Mouse (Mus musculus): ENCODE data around the gene Pnmt. TPM values are rescaled to one million over a fixed set of nuclear protein-coding genes. Genes with fewer than 3 reads are reported as not detected.

The Pnmt gene
- total RNA-seq (2021), result 1 to 10 TPM; 1.3 to 1.7 TPM

DNA sequence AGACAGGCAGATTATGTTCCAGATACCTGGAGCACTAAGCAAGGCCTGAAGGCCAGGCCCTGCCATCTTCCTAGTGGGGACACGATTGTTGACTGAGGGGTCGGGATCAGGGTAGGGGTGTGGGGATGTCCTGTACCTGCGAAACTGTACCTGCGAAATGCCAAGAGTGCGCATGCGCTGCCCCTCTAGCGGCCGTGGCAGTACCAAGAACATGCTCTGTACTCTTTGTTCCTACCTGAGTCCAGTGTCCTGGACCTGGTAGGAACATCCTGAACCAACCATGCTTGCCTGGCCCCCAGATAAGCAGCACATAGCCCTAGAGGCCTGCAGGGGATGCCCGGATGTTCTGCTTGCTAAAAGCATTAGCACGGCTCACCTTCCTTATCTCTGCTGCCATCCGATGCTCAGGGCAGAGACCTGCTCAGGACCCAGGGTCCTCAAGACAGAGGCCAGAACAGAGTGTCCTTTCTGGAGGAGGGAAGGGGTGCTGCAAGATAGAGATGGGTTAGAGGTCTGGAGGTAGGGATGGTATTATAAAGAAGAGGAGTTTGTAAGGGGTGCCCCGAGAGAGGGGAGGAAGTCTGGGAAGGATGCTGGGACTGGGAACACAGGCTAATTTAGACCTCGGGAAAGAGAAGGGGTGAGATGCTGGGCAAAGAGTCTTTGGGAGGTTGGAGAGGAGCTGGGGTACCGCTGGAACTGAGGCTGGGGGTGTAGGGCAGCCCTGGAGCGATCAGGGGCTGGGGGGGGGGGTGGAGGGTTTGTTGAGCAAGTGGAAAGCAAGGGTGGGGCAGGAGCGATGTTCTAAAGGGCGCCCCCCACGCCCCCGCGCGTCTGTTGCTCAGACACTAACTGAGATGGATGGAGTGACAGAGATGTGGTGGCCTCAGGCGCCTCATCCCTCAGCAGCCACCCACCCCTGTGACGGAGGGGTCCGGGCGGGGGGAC lies at the start of gene Pnmt:
TSS of gene Pnmt (plus strand) at position 813 of the 948 bp plus-strand sequence.
- intact Hi-C loops (cut with DNase I), result no loop called here
- DNase-seq (ENCODE audit: low spot score), result no peak

DNA sequence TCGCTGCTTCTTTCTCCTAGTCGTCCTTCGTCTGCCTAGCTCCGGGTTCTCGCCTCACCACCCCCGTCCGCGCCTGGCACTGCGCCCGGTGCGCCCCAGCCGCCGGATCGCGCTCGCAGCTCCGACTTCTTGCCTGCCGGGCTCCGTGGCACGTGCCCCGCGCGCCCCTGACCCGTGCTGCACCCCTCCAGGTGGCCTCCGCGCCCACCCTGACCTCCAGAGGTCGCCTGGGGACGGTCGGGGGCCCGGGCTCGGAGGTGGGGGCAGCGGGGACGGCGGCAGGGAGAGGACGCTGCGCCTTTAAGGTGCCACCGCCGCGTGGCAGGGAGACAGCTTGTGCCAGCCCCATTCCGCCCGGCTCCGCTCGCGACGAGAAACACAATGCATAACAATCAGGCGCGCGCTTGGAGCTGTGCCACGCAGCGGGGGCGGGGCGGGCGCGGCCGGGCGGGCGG lies 47.7 kb upstream of the Pnmt start:
- no peak for DNase-seq (ENCODE audit: low spot score)
- intact Hi-C loops (cut with DNase I), result no loop called here

DNA sequence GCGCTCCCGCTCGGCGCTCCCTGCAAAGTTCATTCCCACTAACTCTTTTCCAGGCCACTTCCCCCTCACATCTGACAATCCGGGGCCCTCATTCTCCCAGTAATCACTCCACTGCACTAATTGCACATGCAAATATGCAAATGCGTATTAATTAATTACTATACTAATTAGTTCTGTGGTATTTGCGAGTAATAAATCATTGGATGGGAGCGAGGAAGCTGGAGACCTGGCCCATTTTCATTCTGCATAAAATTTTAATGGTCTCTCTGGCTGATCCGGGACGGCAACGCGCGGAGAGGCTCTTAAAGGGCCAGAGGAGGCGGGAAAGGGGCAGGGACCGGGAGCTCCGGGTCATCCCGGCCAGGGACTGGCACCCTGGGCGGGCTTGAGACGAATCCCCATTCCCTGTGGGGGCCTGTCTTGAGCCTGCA lies 47.2 kb upstream of the Pnmt start:
- intact Hi-C loops (cut with DNase I), result no loop called here
- no peak for DNase-seq (ENCODE audit: low spot score)

DNA sequence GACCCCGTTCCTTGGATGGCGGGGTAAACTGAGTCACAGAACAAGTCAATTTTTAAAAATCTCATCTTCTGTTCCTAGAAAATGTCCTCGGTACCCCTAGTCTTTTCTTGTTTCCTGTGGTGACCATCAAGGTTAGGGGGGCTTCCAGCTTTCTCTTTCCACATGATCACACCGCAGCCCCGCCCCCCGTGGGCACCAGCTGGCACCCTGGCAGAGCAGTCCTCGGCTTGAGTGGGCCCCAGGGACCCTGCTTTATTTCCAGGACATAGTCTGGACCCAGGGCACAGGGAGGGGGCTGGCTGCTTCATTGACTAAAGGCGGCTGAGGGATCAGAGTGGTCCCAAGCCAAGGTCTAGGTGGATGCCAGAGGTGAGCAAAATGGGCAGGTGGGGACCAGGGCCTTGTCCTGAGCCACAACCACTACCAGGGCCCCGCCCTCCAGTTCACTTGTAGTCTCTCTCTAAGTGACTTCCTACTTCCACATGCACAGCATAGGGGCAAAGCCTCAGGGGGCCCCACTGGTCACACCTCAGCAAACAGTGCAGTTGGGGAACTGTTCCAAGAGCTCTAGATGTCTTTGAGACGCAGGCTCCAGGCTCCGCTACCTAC lies 46.5 kb upstream of the Pnmt start:
- intact Hi-C loops (cut with DNase I), result no loop called here

DNA sequence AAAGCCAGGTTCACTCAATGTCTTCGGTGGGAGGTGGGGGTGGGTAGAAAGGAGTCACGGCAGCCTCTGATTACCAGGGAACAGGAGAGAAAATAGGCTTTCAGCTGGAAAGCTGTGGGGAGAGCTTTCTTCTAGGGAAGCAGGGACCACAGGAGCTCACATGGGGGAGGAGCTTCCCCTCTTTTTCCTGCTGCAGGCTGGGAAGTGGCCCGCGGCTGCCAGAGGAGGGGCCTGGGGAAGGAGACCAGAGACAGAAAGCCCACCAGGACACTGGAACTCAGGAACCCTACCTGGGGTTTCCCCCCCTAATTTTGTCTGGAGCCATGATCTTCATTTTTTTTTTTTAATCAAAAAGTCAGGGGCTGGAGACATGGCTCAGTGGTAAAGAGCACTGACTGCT lies 45.7 kb upstream of the Pnmt start:
- intact Hi-C loops (cut with DNase I), result no loop called here
- DNase-seq (ENCODE audit: low spot score), result no peak

More for the DNA sequence above, 46.5 kb upstream of the Pnmt start:
- no peak for DNase-seq (ENCODE audit: low spot score)

DNA sequence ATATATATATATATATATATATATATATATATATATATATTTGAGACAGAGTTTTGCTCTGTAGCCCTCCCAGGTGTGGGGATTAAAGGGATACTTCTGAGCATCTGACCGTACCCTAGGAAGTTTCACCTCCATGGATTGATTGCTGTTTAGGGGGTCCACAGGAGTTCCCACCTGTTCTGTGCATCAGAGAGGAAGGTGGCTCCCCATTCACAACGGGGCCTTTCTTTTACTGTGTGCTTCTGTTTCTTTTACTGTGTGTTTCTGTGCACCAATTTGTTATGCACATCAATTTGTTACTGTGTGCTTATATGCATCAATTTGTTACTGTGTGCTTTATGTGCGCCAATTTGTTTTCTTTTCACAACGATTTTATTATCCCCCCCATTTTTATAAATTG lies 45.1 kb upstream of the Pnmt start:
- intact Hi-C loops (cut with DNase I), result no loop called here
- DNase-seq (ENCODE audit: low spot score), result no peak

DNA sequence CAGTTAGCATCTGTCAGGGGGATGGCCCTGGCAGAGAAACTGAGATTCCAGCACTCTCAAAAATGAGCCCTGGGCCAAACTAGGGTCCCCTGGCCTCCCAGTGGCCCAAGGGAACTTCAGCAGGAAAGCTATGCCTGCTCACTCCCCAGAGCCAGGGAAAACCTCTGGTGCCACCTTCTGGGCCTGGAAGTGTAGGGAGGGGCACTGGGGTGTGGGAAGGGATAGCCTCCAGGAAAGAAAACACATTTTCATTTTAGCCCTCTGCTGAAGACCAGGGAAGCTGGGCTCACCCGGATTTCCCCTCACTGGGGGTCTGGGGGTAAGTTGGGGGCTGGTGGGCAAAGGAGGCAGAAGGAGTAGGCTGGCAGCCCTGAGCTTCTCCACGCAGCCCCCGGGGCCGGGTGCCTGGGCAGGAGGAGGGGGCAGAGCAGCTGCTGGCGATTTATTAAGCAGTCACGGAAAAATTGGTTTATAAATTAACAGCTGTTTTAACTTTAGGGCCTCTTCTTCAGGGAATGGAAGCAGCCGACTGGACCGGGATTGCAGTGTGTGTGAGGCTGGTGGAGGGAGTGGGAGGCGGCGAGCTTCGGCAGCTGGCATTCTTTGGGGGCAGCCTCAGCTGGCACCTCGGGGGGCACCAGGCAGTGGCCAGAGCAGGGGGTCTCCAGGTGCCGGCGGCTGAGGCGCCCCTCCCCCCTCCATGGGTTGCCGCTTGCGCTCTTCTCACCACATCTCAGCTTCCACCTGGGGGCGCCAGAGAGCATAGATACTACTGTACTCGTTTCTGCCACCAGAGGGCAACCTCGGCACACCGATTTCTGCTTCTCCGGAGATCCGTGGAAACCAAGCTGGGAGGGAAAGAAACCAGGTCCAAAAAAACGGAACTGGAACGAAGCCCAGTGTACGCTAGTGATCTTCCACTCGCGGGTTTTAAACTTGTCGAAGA lies 44.0 kb upstream of the Pnmt start:
- DNase-seq (ENCODE audit: low spot score), result peak; percentile 76

DNA sequence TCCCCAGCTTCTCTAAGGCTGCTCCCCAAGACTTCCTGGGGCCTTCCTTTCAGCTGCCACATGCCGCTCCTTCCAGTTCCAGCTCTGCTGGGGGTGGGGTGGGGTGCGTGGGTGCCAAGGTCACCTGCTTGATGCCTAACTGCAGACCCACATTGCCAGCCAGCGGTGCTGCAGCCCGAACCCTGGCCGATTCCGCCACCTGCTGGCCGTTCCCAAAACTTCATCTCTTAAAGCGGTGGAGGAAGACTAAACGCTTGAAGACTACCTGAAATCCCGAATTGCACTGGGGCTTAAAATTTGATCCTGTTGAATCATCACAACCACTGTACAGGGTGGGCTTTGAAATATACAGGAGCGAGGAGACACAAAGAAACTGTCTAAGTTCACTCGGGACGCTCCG lies 41.0 kb upstream of the Pnmt start:
- intact Hi-C loops (cut with DNase I), result loop anchor here (1.0 kb wide), 1 partner anchor 80 kb away; no protein-coding TSS in a partner anchor
- peak; percentile 41 for DNase-seq (ENCODE audit: low spot score)

More for the DNA sequence above, 44.0 kb upstream of the Pnmt start:
- intact Hi-C loops (cut with DNase I), result loop anchor here (1.0 to 2.0 kb wide), 4 partner anchors 31 to 115 kb away; partner anchors contain the start of gene Mien1

DNA sequence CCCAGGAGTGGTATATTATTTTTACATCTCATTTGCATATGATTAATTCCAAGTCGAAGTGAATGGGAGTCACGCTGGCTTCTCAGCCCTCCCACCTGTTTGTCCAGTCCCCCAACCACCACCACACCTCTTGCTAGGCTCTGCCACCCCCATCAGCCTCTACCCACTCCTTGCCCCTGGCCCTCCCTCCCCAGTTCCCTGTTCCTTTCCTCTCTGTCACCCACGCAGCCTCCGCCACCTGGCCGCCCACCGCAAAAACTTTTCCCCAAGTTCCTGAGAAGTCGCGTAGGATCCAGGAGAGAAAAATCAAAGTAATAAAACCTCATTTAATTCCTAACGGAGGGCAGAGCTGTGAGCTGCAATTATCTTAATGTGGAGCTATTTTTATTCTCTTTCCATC lies 40.1 kb upstream of the Pnmt start:
- intact Hi-C loops (cut with DNase I), result no loop called here
- no peak for DNase-seq (ENCODE audit: low spot score)

DNA sequence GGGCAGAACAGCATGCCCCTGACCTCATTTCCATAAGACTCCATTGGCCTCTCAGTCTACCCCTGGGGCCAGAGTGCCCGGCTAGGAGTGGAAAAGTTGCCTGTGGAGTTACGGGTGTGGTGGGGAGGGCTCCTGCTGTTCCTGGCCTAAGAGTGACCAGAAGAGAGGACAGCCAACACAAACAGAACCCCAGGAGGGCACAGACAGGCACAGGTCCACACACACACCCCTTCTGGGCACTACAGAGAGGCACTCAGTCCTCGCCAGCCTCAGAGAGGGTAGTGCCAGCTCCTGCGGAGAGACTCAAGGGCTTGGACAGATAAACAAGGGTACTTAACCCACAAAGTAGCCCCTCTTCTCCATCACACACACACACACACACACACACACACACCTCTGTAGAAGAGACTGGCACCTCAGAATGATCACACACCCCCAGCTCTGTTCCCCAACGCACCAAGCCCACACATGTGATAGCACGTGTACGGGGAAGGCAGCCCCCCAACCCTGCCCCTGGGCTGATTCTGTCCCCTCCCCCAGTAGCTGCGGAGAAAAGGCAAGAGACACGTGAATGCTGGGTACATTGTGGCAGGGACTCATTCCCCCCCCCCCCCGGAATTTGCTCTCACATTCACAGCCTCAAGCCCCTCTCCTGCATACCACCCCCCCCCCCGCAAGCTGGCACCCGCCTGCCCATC lies 38.7 kb upstream of the Pnmt start:
- intact Hi-C loops (cut with DNase I), result no loop called here
- DNase-seq (ENCODE audit: low spot score), result no peak

DNA sequence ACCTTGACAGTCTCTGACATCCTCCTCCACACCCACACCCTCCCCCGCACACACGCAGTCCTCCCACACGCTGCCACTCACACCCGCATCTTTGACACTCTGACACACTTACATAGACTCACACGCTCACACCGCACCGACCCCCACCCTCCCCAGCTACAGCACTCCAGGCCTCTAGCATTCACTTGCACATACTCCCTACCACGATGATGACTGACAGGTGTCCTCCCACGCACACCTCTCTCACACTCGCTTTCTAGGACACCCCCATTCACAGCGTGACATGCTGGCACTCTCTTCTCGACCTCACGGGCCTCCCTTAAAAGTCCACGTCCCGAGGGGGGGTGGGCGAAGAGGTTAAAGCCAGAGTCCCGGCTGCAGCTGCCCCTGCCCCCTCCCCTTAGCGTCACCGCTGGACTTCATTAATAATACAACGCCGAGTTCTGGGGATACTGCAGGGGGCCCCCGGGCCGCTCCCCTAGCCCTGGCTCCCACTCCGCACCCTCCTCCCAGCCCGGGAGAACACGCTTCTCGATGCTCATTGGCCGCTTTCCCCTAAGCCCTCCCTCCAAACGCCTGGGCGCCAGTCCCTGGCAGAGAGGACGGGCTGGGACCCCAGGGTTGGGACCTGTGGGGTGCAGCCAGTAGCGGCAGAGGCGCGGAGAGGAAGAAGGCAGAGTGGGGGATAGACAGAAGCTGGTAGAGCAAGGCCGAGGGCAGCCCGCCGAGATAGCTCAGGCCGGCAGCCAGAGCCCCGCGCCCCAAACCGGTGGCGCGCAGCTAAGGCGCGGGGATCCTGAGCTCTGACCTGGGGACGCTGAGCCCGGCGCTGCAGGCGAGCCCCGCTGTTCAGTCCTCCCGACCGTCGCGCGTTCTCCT lies 37.9 kb upstream of the Pnmt start, which contains the start of gene Ppp1r1b:
TSS of gene Ppp1r1b (plus strand) at position 322 of the 879 bp plus-strand sequence.
- intact Hi-C loops (cut with DNase I), result no loop called here
- DNase-seq (ENCODE audit: low spot score), result no peak

DNA sequence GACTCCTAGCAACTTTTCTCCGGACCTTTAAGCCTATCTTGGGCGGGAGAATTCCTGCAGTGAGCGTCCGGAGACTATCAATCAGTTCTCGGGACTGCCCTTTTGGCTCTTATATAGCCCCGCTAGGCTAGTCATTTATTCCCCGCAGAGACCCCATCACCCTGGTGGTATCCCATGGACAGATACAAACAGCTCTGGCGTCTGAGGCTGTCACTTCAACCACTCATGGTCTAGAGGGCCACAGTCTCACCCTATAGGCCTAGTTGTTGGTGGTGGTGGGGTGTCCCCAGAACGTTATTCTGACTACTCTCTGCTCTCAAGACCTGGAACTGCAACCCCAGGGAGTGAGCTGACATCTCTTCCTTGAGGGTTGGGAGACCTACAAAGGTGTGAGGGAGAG lies 36.9 kb upstream of the Pnmt start:
- intact Hi-C loops (cut with DNase I), result no loop called here
- DNase-seq (ENCODE audit: low spot score), result no peak

DNA sequence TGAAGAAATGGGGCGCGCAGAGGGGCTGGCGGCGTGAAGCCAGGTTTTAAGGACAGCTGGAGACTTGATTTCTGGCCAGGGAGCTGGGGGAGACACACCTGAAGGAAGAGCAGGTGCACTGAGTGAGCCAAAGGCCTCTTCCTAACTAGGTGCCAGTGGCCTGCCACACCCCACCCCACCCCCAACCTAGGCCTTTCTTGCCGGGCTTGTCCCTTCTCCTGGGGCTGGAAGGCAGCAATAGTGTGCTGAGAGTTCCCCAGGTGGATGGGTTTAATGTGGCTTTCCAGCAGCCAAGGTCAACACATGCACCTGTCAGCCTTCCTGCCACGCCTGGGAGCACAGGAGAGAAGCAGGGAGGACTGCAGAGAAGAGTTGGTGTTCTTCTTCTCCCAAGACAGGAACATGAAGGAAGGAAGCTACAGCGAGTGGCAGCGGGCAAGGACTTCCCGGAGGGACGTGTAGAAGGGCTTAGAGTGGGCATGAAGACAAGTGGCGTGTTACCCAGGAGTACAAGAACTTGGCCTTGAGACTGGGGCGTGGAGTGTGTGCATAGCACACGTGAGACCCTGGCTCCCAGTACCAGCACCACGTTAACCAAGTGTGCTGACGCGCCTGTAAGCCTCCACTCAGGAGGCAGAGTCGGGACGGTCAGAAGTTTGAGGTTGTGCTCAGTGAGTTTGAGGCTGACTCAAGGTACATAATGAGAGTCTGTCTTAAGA lies 33.8 kb upstream of the Pnmt start:
- DNase-seq (ENCODE audit: low spot score), result no peak

DNA sequence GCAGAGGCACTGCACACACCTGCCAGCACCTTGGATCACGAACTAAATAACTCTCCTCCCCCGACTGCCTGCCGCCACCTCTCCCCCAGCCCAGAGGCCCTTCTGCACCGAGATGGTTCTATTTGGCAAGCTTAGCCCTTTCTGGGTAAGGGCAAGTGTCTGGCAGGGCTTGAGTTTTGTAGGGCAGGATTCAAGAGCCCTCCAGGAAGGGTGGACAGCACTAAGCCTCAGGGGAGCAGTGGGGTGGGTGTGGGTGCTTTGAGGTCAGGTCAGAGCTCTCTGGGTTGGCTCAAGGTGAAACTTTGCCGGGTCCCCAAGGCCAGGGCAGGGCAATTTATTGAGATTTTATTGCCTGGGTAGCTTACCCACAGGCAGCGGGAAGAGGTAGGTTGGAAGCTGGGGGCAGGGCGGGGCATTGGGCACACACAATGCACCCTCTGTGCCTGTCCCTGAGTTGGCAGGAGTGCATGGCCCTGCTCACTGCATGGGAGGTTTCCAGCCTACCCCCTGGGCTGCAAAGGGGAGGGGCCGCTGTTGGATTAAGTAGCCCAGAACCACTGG lies 32.5 kb upstream of the Pnmt start:
- intact Hi-C loops (cut with DNase I), result no loop called here
- no peak for DNase-seq (ENCODE audit: low spot score)

More for the DNA sequence above, 33.8 kb upstream of the Pnmt start:
- intact Hi-C loops (cut with DNase I), result no loop called here

DNA sequence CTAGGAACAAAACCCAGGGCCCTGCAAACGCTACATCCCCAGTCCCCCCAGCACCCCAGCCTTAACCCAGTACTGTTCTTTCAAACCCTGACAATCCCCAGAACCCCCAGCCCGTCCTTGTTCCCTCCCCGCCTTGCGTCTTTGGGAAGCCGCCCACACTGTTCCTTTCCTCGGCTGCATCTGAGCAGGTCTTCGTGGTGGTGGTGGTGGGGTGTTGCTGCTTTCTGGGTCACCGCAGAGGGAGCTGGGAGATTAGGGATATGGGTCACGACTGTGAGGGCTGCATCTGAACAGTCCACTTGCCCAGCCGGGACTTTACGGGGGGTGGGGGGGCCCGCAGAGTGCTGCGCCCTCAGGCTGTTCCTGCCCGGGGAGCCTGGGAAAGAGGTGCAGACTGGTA lies 31.8 kb upstream of the Pnmt start:
- intact Hi-C loops (cut with DNase I), result no loop called here
- no peak for DNase-seq (ENCODE audit: low spot score)

DNA sequence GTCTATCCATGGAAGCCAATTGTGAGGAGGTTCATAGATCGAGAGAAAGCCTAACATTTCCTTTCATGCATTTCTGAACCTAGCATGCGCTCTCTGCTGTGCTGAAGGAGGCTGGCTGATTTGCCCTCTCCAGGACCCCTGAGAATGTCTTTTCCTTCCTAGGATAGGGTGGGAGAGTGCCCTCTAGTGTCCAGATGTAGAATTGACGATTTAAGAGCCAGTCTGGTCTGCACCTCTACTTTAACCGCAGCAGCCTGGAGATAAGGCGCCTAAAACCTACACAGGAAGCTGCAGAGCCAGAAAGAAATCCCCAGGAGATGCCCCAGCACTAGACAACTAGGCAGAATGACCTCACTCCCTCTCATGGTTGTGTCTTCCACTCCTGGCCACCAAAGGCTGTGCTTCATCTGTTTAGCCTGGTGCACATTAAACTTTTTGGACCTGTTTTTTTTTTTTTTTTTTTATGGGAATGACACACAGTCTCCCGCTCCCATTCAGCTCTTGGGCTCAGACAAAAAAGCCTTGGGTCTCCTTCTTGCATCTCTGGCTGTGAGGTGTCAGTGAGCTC lies 30.4 kb upstream of the Pnmt start:
- intact Hi-C loops (cut with DNase I), result no loop called here
- no peak for DNase-seq (ENCODE audit: low spot score)
